Mouse (Mus musculus): ENCODE data around the gene Ubl4b. TPM values are rescaled to one million over a fixed set of nuclear protein-coding genes. Genes with fewer than 3 reads are reported as not detected.

Ubl4b gene
- polyA plus RNA-seq, 1 experiment from 2014 or later: not detected

DNA sequence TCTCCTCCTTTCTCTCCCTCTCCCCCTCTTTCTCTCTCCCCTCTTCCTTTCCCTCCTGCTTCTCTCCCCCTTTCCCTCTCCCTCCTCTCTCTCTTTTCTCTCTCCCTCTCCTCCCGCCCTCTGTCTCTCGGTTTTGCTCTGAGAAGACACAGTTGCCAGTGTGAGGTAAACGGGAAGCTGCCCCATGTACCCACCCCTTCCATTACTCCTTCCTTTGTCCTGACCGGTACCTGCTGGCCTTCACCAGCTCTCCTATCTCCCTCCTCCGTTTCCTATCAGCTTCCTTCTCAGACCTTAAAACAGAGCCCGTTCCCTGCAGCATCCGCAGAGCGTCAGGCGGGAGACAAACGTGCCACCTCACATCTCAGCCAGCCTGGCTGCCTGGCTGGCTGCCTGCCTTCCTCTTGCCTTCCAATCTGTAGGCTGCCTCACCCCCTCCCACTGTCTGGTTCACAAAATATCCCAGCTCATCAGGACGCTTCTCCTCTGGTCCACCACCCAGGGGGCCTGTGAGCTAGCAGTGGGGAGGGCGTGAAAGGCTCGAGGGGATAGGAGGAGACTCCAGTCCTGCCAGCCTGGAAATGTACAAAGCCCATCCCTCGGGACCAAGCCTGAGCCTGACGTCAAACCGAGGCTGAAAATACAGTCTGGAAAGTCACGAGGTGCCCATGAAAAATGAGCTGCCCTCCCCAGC is 17.9 kb downstream of the Ubl4b start:
- H3K27me3 ChIP-seq (replicated peaks): peaks cover 26% of the 10 kb centered on the region
- no peak overlapping the region for H3K4me3 ChIP-seq (replicated peaks)
- peak; percentile 65; the same call in 1 of the 2 replicates for ATAC-seq
- H3K9me3 ChIP-seq: no peaks in the 10 kb centered on the region
- no peak overlapping the region for H3K27ac ChIP-seq
- no peaks in the 10 kb centered on the region for H3K36me3 ChIP-seq
- H3K4me2 ChIP-seq (replicated peaks): peak overlapping the region; percentile 52
- WGBS: 4% methylated on average over 17 of the region's 17 CpGs
- no peak overlapping the region for H3K9ac ChIP-seq
- peaks cover 5% of the 10 kb centered on the region for H3K4me1 ChIP-seq (replicated peaks)

DNA sequence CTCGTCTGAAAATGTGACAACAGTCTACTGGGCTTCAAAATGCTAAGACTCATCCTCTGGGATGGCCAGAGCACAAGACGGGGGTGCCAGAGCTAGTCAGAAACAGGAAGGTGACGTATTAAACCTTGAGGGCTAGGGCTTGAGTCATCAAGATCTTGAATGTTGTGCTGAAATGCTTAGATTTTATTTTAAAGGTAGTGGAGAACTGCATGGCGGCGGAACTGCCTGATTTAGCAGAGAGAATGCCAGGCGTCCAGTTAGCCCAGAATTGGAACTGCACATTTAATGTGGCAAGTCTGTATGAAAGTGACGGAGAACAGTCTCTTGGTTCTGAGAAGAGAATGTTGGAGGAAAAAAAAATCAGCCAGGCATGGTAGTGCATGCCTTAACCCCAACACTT is 19.9 kb downstream of the Ubl4b start:
- peaks cover 5% of the 10 kb centered on the region for H3K4me1 ChIP-seq (replicated peaks)
- no peak overlapping the region for H3K27ac ChIP-seq
- H3K9me3 ChIP-seq: no peaks in the 10 kb centered on the region
- no peak overlapping the region for H3K4me3 ChIP-seq (replicated peaks)
- peaks cover 28% of the 10 kb centered on the region for H3K27me3 ChIP-seq (replicated peaks)
- H3K4me2 ChIP-seq (replicated peaks): no peak overlapping the region
- H3K9ac ChIP-seq: no peak overlapping the region
- H3K36me3 ChIP-seq: no peaks in the 10 kb centered on the region
- no peak for ATAC-seq
- WGBS: 86% methylated on average over 7 of the region's 7 CpGs

DNA sequence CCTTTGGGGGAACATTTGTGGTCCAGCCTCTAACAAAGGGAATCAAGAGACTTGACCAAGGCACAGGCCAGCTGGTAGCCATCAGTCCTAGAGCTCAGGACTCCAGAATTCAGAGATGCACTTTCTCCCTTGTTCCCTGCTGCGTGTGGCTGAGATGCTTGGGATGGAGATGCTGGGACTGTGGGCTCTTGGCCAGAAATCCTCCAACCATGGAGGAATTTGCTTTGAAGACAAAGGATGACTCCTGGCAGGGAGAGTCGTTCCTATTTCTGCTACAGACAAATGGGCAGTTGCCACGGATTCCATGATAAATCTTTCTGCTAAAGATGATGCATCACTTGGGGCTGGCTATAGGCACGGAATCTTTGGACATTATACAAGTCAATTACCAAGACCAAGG is 21.3 kb downstream of the Ubl4b start:
- H3K9ac ChIP-seq: no peak overlapping the region
- H3K4me3 ChIP-seq (replicated peaks): no peak overlapping the region
- H3K27ac ChIP-seq: no peak overlapping the region
- no peak overlapping the region for H3K4me2 ChIP-seq (replicated peaks)
- H3K4me1 ChIP-seq (replicated peaks): peaks cover 5% of the 10 kb centered on the region
- no peaks in the 10 kb centered on the region for H3K9me3 ChIP-seq
- ATAC-seq: no peak
- peaks cover 24% of the 10 kb centered on the region for H3K27me3 ChIP-seq (replicated peaks)
- 64% methylated on average over 4 of the region's 4 CpGs for WGBS
- H3K36me3 ChIP-seq: no peaks in the 10 kb centered on the region

DNA sequence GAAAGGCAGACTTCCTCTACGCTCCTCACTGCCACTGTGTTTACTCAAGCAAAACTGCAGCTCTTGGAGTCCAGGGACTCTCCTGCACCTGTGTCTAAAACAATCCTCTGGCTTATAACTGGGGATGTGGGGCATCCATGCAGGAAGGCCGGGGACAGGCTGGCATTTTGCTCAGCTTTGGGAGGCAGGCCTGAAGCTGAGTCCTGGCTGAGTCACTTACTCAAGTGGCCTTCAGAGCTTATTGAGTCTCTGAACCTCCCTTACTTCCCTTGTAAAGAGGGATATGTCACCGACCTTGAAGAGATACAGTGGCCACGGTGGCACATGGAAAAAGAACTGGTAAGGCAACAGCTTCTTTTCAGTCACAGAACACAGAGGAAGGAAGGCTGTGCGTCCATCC is 24.3 kb downstream of the Ubl4b start:
- Histone ChIP-seq H3K4me1 (replicated peaks) (no peaks in the 10 kb centered on the region), H3K27me3 (replicated peaks) (peaks cover 14% of the 10 kb centered on the region), H3K4me2 (replicated peaks) (no peak overlapping the region), H3K4me3 (replicated peaks) (no peak overlapping the region), H3K36me3 (no peaks in the 10 kb centered on the region), H3K27ac (no peak overlapping the region), H3K9ac (no peak overlapping the region), H3K9me3 (no peaks in the 10 kb centered on the region)
- ATAC-seq: no peak
- WGBS: 80% methylated on average over 5 of the region's 5 CpGs

DNA sequence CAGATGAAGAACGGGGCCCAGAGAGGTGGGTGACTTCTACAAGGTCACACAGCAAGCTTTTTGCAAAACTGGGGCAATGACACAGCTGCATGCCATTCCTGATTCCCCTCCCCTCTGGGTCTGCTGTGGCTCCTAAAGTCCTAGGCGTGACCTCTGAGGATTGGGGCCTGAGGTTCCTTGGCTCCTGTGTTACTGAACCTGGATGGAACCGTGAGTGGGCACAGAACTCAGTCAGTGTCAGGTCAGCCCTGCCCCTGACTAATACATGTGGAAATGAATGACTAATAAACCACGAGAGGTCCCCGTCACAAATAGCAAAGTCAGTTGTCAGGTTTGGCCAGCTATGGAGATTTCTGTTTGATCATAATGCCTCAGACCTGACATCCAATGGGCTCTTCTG is 25.7 kb downstream of the Ubl4b start:
- no peak for ATAC-seq
- Histone ChIP-seq H3K9me3 (no peaks in the 10 kb centered on the region), H3K27me3 (replicated peaks) (peaks cover 11% of the 10 kb centered on the region; the same call in 1 of the 2 replicates), H3K4me2 (replicated peaks) (no peak overlapping the region), H3K4me1 (replicated peaks) (no peaks in the 10 kb centered on the region), H3K4me3 (replicated peaks) (no peak overlapping the region), H3K36me3 (no peaks in the 10 kb centered on the region), H3K9ac (no peak overlapping the region), H3K27ac (no peak overlapping the region)
- 74% methylated on average over 5 of the region's 5 CpGs for WGBS

DNA sequence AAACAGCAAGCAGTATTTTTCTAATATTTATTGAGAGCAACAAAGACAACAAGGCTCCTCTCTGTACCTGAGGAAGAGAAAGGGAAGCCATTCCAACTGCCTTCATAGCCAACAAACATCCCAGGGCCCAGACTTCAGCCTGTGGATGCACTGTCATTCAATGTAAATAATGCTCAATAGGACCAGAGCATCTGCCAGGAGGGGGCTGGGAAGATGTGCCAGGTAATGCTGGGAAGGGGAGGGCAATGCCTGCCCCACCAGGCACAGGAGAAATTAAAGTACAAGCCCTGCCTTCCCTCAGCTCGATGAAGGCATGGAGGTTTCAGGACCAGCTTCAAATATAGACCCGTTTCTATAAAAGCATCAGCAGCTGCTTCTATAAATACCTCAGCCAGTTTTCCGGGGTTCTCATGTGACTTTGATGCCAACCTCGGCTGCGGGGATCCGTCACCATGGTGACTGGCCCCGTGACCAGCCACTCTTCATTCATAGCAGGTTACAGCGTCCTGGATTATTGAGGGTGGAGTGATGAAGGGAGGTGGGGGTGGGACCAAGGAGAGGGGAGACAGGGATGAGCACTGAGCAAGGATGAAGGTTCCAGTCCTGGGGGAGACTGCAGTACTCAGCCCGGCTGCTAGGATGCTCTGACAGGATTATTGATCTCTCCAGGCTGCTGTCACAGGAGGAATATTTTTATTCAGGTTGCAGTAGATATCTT is 26.3 kb downstream of the Ubl4b start:
- Histone ChIP-seq H3K4me1 (replicated peaks) (no peaks in the 10 kb centered on the region), H3K27me3 (replicated peaks) (peaks cover 11% of the 10 kb centered on the region; the same call in 1 of the 2 replicates), H3K9ac (no peak overlapping the region), H3K9me3 (no peaks in the 10 kb centered on the region), H3K4me3 (replicated peaks) (no peak overlapping the region), H3K4me2 (replicated peaks) (no peak overlapping the region), H3K27ac (no peak overlapping the region), H3K36me3 (no peaks in the 10 kb centered on the region)
- no peak for ATAC-seq
- 34% methylated on average over 9 of the region's 9 CpGs for WGBS

DNA sequence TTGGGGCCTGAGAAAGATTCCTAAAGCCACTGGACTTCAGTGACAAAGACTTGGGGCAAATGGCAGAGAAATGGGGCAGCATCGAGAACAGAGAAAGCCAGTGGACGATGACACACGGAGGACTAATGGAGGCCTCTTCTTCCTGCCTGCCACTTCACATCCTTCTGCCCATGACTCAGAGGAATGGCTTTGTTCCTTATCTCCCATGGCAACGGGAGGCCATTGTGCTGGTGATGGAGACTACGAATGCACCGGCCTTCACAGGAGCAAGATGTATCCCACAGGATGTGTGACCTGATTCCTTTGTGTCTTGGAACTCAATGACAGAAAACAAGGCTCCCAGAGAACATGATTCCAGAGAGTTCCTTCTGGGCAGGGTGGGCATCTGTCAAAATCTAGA is 30.3 kb downstream of the Ubl4b start:
- H3K9ac ChIP-seq: no peak overlapping the region
- H3K4me3 ChIP-seq (replicated peaks): no peak overlapping the region
- ATAC-seq: no peak
- H3K36me3 ChIP-seq: no peaks in the 10 kb centered on the region
- H3K4me1 ChIP-seq (replicated peaks): no peaks in the 10 kb centered on the region
- WGBS: 66% methylated on average over 6 of the region's 6 CpGs
- H3K27me3 ChIP-seq (replicated peaks): peaks cover 15% of the 10 kb centered on the region; the same call in 1 of the 2 replicates
- no peak overlapping the region for H3K27ac ChIP-seq
- no peaks in the 10 kb centered on the region for H3K9me3 ChIP-seq
- H3K4me2 ChIP-seq (replicated peaks): no peak overlapping the region

DNA sequence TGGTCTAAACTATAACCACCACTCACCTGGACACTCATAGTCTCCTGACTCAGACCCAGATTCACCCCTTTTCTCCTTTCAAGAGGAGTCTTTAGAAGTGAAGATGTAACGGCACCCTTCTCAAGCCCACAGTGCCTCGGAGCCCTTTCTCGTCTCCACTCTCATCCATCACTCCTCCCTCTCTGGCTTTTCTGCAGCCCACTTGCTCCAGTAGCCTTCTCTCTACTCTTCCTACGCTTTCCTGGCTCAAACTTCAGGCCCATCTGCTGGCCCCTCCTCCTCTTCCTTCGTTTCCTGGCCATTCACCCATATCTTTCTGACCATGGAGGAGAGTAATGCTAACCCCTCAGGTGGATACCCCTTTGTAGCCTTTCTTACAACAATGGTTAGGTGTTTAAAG is 33.9 kb downstream of the Ubl4b start:
- Histone ChIP-seq H3K9ac (no peak overlapping the region), H3K4me2 (replicated peaks) (no peak overlapping the region), H3K9me3 (no peaks in the 10 kb centered on the region), H3K4me3 (replicated peaks) (no peak overlapping the region), H3K36me3 (no peaks in the 10 kb centered on the region), H3K4me1 (replicated peaks) (peaks cover 12% of the 10 kb centered on the region), H3K27me3 (replicated peaks) (peaks cover 37% of the 10 kb centered on the region), H3K27ac (no peak overlapping the region)
- 71% methylated on average over 5 of the region's 5 CpGs for WGBS
- ATAC-seq: no peak

DNA sequence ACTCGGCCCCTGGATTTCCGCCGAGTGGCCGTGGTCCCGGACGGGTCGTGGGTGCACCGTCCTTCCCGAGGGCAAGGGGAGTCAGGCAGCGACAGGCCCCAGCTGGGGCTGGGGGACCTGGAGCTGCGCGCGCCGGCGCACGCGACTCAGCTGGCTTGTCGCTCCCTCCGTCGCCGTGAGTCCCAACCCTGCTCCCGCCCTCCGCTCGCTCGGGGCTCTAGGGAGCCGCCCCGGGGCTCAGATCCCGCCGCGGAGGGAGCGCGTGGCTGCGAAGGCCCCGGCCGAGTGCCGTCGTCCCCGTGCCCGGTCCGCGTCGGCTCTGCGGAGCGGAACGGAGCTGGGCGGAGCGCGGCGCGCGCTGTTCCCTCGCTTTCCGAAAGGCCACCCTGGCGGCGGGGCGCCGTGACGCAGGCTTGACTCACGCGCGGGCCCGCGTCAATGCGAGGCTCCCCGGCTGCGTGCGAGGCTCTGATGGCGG is 37.2 kb downstream of the Ubl4b start, which contains the start of gene Slc6a17:
TSS of gene Slc6a17 (minus strand) at position 388 of the 478 bp plus-strand sequence.
- H3K4me3 ChIP-seq (replicated peaks): peak within 1 kb of the TSS; percentile 51
- ATAC-seq: peak; percentile 81
- no peaks in the 10 kb centered on the region for H3K36me3 ChIP-seq
- H3K4me2 ChIP-seq (replicated peaks): peak within 1 kb of the TSS; percentile 99
- no peaks in the 10 kb centered on the region for H3K9me3 ChIP-seq
- H3K27ac ChIP-seq: no peak within 1 kb of the TSS
- H3K9ac ChIP-seq: peak within 1 kb of the TSS; percentile 48
- H3K27me3 ChIP-seq (replicated peaks): peaks cover 41% of the 10 kb centered on the region
- WGBS: under 1% methylated on average over 68 of the region's 68 CpGs
- H3K4me1 ChIP-seq (replicated peaks): peaks cover 12% of the 10 kb centered on the region

DNA sequence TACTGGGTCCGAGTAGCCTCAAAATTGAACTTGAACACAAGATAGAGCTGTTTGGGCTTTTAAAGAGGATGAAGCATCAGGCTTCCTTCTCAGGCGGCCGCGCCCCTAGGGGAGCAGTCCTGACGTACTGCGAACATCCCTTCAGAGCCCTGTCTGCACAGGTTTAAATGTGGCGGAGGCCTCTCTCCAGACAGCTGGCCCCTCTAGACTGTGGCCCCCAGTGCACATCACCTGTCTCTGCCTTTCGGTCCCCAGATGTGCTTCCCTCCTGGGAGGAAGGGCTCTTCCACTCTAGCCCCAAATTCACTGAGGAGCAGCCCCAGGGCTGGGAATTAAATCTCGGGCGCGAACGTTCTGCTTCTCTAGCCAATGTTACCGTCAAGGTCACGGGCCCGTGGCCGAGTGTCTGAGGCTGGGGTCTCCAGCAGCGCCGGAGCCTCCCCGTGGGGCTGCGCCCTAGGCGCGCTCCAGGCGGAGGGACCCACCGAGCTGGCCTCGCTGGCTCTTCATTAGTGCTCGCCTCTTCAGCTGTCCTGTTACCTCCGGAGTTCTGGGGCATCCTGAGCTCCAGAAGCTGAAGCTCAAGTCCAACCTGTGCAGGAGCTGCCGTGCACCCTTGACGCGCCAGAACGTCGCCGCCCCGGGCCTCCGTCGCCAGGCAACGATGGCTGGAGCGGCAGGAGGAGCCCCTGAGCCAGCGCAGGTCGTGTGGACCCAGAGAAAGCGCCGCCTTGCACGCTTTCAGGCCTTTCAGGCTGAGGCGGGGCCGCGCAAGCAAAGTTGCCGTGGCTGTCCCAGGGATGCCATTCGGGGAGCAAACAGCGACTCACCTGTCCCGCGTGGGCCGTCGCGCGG is 37.9 kb downstream of the Ubl4b start:
- Histone ChIP-seq H3K27me3 (replicated peaks) (peaks cover 41% of the 10 kb centered on the region), H3K4me2 (replicated peaks) (peak overlapping the region; percentile 99), H3K36me3 (no peaks in the 10 kb centered on the region), H3K27ac (no peak overlapping the region), H3K4me3 (replicated peaks) (peak overlapping the region; percentile 51), H3K4me1 (replicated peaks) (peaks cover 12% of the 10 kb centered on the region), H3K9ac (peak overlapping the region; percentile 48), H3K9me3 (no peaks in the 10 kb centered on the region)
- WGBS: 5% methylated on average over 55 of the region's 55 CpGs
- peak; percentile 86 for ATAC-seq

DNA sequence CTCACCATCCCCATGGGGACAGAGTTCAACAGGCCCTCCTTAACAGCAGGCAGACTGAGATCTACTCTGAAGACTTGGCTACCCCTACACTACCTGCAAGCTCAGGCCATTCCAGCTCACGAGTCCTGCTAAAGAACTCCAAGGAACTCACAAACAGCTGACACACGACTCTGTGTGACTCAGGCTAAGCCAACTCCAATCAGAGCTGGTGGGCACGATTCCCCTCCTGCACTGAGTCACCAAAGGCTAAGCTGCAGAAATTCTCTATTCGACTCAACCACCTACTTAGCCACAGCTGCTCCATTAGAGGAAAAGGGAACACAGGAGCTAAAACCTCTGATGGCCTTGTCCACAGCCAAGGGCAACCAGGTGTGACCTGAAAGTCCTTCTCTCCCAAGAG is 38.9 kb downstream of the Ubl4b start:
- Histone ChIP-seq H3K4me3 (replicated peaks) (no peak overlapping the region), H3K9ac (no peak overlapping the region), H3K27ac (no peak overlapping the region), H3K4me1 (replicated peaks) (peaks cover 12% of the 10 kb centered on the region), H3K27me3 (replicated peaks) (peaks cover 41% of the 10 kb centered on the region), H3K9me3 (no peaks in the 10 kb centered on the region), H3K4me2 (replicated peaks) (no peak overlapping the region), H3K36me3 (no peaks in the 10 kb centered on the region)
- WGBS: 76% methylated on average over 4 of the region's 4 CpGs
- ATAC-seq: no peak

DNA sequence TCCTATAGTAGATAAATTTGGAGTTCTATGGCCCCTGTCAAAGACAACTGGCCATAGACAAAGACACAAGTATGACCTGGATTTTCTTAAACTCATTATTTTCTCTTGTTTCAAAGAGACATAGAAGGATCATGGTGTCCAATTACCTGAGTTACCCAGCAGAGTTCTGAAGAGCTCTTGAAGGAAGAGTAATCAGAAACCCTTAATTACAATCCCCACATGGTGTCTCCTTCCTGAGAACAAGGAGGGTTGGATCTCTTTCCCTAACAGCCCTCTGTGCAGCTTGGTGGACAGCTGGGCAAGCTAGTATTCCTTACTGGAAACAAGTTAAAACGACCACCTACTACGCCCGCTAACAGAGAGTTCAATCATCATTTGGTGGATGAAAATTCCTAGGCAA is 43.5 kb downstream of the Ubl4b start:
- no peak overlapping the region for H3K4me2 ChIP-seq (replicated peaks)
- no peak overlapping the region for H3K27ac ChIP-seq
- H3K27me3 ChIP-seq (replicated peaks): peaks cover 9% of the 10 kb centered on the region
- H3K4me1 ChIP-seq (replicated peaks): no peaks in the 10 kb centered on the region
- 87% methylated on average over 3 of the region's 3 CpGs for WGBS
- no peak for ATAC-seq
- no peaks in the 10 kb centered on the region for H3K36me3 ChIP-seq
- H3K9me3 ChIP-seq: no peaks in the 10 kb centered on the region
- no peak overlapping the region for H3K4me3 ChIP-seq (replicated peaks)
- H3K9ac ChIP-seq: no peak overlapping the region

Measured in intestine, embryonic 15.5 days (tissue).